Mouse (Mus musculus) left cerebral cortex, adult 2 months (tissue): ENCODE results near the gene Hist1h2ad. TPM values are rescaled to one million over a fixed set of nuclear protein-coding genes. Genes with fewer than 3 reads are reported as not detected.
A peak's percentile ranks its signal among the peaks of the same experiment; 100 is the strongest.
"Not testable (repeated sequence)": the region's sequence is repeated elsewhere in the genome, so short reads cannot be mapped to it uniquely, and the experiment has no call there.

Source experiments
- DNase-seq, 2 experiments: peaks; one replicate each; pipeline ENCODE4 v3.0.0; 2021 to 2022; ENCODE audit warnings: low spot score in 2 of 2, mixed read lengths in 1 of 2; ENCODE audit errors: extremely low spot score in 1 of 2
- H3K27ac ChIP-seq: fragments of 200-600 bp; 2 replicates; pipeline ENCODE4 v1.8.1; 2022
- H3K4me3 ChIP-seq: fragments of 200-600 bp; 2 replicates; pipeline ENCODE4 v1.8.1; 2022
- CTCF ChIP-seq: fragments of 200-600 bp; IDR thresholded peaks from 2 replicates; pipeline ENCODE4 v1.8.1; 2022; ENCODE audit warnings: antibody characterized with exemption, mild to moderate bottlenecking, moderate library complexity
- intact Hi-C: fragments of 180-260 bp; cut with DNase I; formaldehyde crosslinking; loops from one replicate; pipeline ENCODE4 v1.15.1; 2025
- total RNA-seq, 2 experiments: library from RNA; stranded (reverse); gene quantifications; 2 replicates each; pipeline ENCODE4 v1.2.3; 2021

Gene Hist1h2ad
- total RNA-seq, 2 experiments from 2014 or later = 3.8 to 9.0 TPM

- Histone ChIP-seq H3K4me3 (peak within 1 kb of the TSS; percentile 63), H3K27ac (peak within 1 kb of the TSS; percentile 72)
- intact Hi-C loops = no loop called here
- no peak for TF ChIP-seq CTCF
- DNase-seq = peak; percentile 63 to 75
Measured at GRCm38 (mm10) chr13:23543965-23544786, 30.0 kb upstream of the Hist1h2ad start, which contains the start of gene Hist1h3f. Gene Hist1h3f (plus strand): TSS chr13:23544052.

GRCm38 (mm10) chr13:23544787-23545120, 29.4 kb upstream of the Hist1h2ad start:
- DNase-seq = not testable (repeated sequence)
- H3K27ac ChIP-seq = peak overlapping the region; percentile 59; the same call in 1 of the 2 replicates

GRCm38 (mm10) chr13:23546694-23547093, 27.5 kb upstream of the Hist1h2ad start:
- intact Hi-C loops = no loop called here
- DNase-seq = no peak

More at GRCm38 (mm10) chr13:23544787-23545120, 29.4 kb upstream of the Hist1h2ad start:
- H3K4me3 ChIP-seq = peak overlapping the region; percentile 63
- intact Hi-C loops = not testable (repeated sequence)

GRCm38 (mm10) chr13:23550761-23551145, 23.4 kb upstream of the Hist1h2ad start:
- TF ChIP-seq CTCF = no peak
- no peak for DNase-seq
- peak overlapping the region; percentile 72 for H3K27ac ChIP-seq
- H3K4me3 ChIP-seq = peak overlapping the region; percentile 53
- intact Hi-C loops = no loop called here

More at GRCm38 (mm10) chr13:23546694-23547093, 27.5 kb upstream of the Hist1h2ad start:
- no peak for TF ChIP-seq CTCF
- Histone ChIP-seq H3K4me3 (no peak overlapping the region), H3K27ac (no peak overlapping the region)

- peak; percentile 51 for TF ChIP-seq CTCF
- peak within 1 kb of the TSS; percentile 53 for H3K4me3 ChIP-seq
- intact Hi-C loops = not testable (repeated sequence)
- H3K27ac ChIP-seq = peak within 1 kb of the TSS; percentile 72
- DNase-seq = peak; percentile 89 to 90
Measured at GRCm38 (mm10) chr13:23551146-23551834, 22.9 kb upstream of the Hist1h2ad start, which contains the start of gene Hist1h4f. Gene Hist1h4f (minus strand): TSS chr13:23551648.

GRCm38 (mm10) chr13:23551931-23552914, 22.0 kb upstream of the Hist1h2ad start:
- H3K27ac ChIP-seq = peak overlapping the region; percentile 72
- TF ChIP-seq CTCF = no peak
- intact Hi-C loops = no loop called here
- DNase-seq = no peak
- peak overlapping the region; percentile 53 for H3K4me3 ChIP-seq

- no peak within 1 kb of the TSS for H3K4me3 ChIP-seq
- peak within 1 kb of the TSS; percentile 70; the same call in 1 of the 2 replicates for H3K27ac ChIP-seq
- no peak for TF ChIP-seq CTCF
- DNase-seq = no peak
- intact Hi-C loops = no loop called here
Measured at GRCm38 (mm10) chr13:23552962-23553361, 21.2 kb upstream of the Hist1h2ad start, which contains the start of gene Hist1h1d. Gene Hist1h1d (plus strand): TSS chr13:23553262.

GRCm38 (mm10) chr13:23554393-23554792, 19.8 kb upstream of the Hist1h2ad start:
- DNase-seq = no peak
- intact Hi-C loops = no loop called here
- Histone ChIP-seq H3K27ac (peak overlapping the region; percentile 70), H3K4me3 (peak overlapping the region; percentile 67)
- TF ChIP-seq CTCF = no peak

- intact Hi-C loops = no loop called here
Measured at GRCm38 (mm10) chr13:23554925-23555838, 19.0 kb upstream of the Hist1h2ad start.

GRCm38 (mm10) chr13:23555839-23556416, 18.3 kb upstream of the Hist1h2ad start:
- intact Hi-C loops = no loop called here
- DNase-seq = peak; percentile 50 to 60
- Histone ChIP-seq H3K4me3 (peak overlapping the region; percentile 67), H3K27ac (peak overlapping the region; percentile 82)
- no peak for TF ChIP-seq CTCF

More at GRCm38 (mm10) chr13:23554925-23555838, 19.0 kb upstream of the Hist1h2ad start:
- peak overlapping the region; percentile 70 for H3K27ac ChIP-seq
- peak overlapping the region; percentile 67 for H3K4me3 ChIP-seq
- peak; percentile 71 to 79 for DNase-seq
- TF ChIP-seq CTCF = no peak
